Mouse (Mus musculus): ENCODE measurements around the gene Akap2.

Gene Akap2

GRCm38 (mm10) chr4:57703574-57704470, 13.6 kb upstream of the Akap2 start:
- no peak for DNase-seq (ENCODE audit: low spot score)

- DNase-seq (ENCODE audit: low spot score), result no peak
Observed at GRCm38 (mm10) chr4:57704575-57704974, 12.9 kb upstream of the Akap2 start.

GRCm38 (mm10) chr4:57715849-57716248, 1.6 kb upstream of the Akap2 start:
- DNase-seq (ENCODE audit: low spot score), result no peak

GRCm38 (mm10) chr4:57716735-57717134, 722 bp upstream of the Akap2 start:
- DNase-seq (ENCODE audit: low spot score), result no peak

- no peak for DNase-seq (ENCODE audit: low spot score)
Observed at GRCm38 (mm10) chr4:57719370-57719769, 1.9 kb downstream of the Akap2 start.

GRCm38 (mm10) chr4:57720869-57721361, 3.5 kb downstream of the Akap2 start:
- DNase-seq (ENCODE audit: low spot score), result no peak

- no peak for DNase-seq (ENCODE audit: low spot score)
Observed at GRCm38 (mm10) chr4:57722296-57722695, 4.8 kb downstream of the Akap2 start.

- no peak for DNase-seq (ENCODE audit: low spot score)
Observed at GRCm38 (mm10) chr4:57723659-57724058, 6.2 kb downstream of the Akap2 start.

GRCm38 (mm10) chr4:57725569-57725968, 8.1 kb downstream of the Akap2 start:
- DNase-seq (ENCODE audit: low spot score), result no peak

- DNase-seq (ENCODE audit: low spot score), result no peak
Observed at GRCm38 (mm10) chr4:57728611-57729183, 11.2 kb downstream of the Akap2 start.

- DNase-seq (ENCODE audit: low spot score), result no peak
Observed at GRCm38 (mm10) chr4:57730047-57730446, 12.6 kb downstream of the Akap2 start.

- no peak for DNase-seq (ENCODE audit: low spot score)
Observed at GRCm38 (mm10) chr4:57730801-57731598, 13.5 kb downstream of the Akap2 start.

GRCm38 (mm10) chr4:57732351-57732750, 14.9 kb downstream of the Akap2 start:
- no peak for DNase-seq (ENCODE audit: low spot score)

- peak; percentile 54 for DNase-seq (ENCODE audit: low spot score)
Observed at GRCm38 (mm10) chr4:57733445-57733844, 16.0 kb downstream of the Akap2 start.

GRCm38 (mm10) chr4:57735426-57735825, 18.0 kb downstream of the Akap2 start:
- no peak for DNase-seq (ENCODE audit: low spot score)

GRCm38 (mm10) chr4:57738856-57739552, 21.5 kb downstream of the Akap2 start:
- no peak for DNase-seq (ENCODE audit: low spot score)

- no peak for DNase-seq (ENCODE audit: low spot score)
Observed at GRCm38 (mm10) chr4:57743325-57743929, 26.0 kb downstream of the Akap2 start.

GRCm38 (mm10) chr4:57750651-57751050, 33.2 kb downstream of the Akap2 start:
- DNase-seq (ENCODE audit: low spot score), result no peak

- no peak for DNase-seq (ENCODE audit: low spot score)
Observed at GRCm38 (mm10) chr4:57751054-57751453, 33.6 kb downstream of the Akap2 start.

GRCm38 (mm10) chr4:57751566-57751965, 34.1 kb downstream of the Akap2 start:
- no peak for DNase-seq (ENCODE audit: low spot score)

GRCm38 (mm10) chr4:57755085-57755484, 37.6 kb downstream of the Akap2 start:
- no peak for DNase-seq (ENCODE audit: low spot score)

Measured in layer of hippocampus, adult 11-12 months (tissue).